Mouse (Mus musculus): ENCODE data around the gene Pola1. TPM values are rescaled to one million over a fixed set of nuclear protein-coding genes. Genes with fewer than 3 reads are reported as not detected.

Pola1 gene
- polyA plus RNA-seq, 1 experiment from 2014 or later = 25.0 TPM

GRCm38 (mm10) chrX:93288339-93288738, 343.6 kb downstream of the Pola1 start:
- peak overlapping the region; percentile 27 for H3K4me3 ChIP-seq (ENCODE audit: low read depth, low read length)
- H3K27ac ChIP-seq (ENCODE audit: low read depth) = no peak overlapping the region
- no peak for TF ChIP-seq CTCF (IDR thresholded peaks at IDR 0.05; ENCODE audit: low read depth)
- no peak for ATAC-seq (ENCODE audit: insufficient read depth)
- 14% methylated on average over 28 of the region's 37 CpGs for WGBS
- H3K4me2 ChIP-seq = peak overlapping the region; percentile 54
- peaks cover 93% of the 10 kb centered on the region for H3K27me3 ChIP-seq (ENCODE audit: insufficient read depth, low read length)
- H3K9me3 ChIP-seq (ENCODE audit: low read depth, low read length) = no peaks in the 10 kb centered on the region
- H3K36me3 ChIP-seq (ENCODE audit: insufficient read depth) = no peaks in the 10 kb centered on the region
- no peaks in the 10 kb centered on the region for H3K4me1 ChIP-seq (ENCODE audit: insufficient read depth)
- no peak for DNase-seq
- no peak overlapping the region for H3K9ac ChIP-seq

GRCm38 (mm10) chrX:93286291-93286893, 345.6 kb downstream of the Pola1 start, which contains the start of gene Arx:
Arx (plus strand) TSS chrX:93286445.
- TF ChIP-seq CTCF (IDR thresholded peaks at IDR 0.05; ENCODE audit: low read depth) = no peak
- peaks cover 93% of the 10 kb centered on the region for H3K27me3 ChIP-seq (ENCODE audit: insufficient read depth, low read length)
- H3K9ac ChIP-seq = no peak within 1 kb of the TSS
- ATAC-seq (ENCODE audit: insufficient read depth) = peak; percentile 96
- H3K36me3 ChIP-seq (ENCODE audit: insufficient read depth) = no peaks in the 10 kb centered on the region
- H3K9me3 ChIP-seq (ENCODE audit: low read depth, low read length) = no peaks in the 10 kb centered on the region
- no peak within 1 kb of the TSS for H3K4me2 ChIP-seq
- no peaks in the 10 kb centered on the region for H3K4me1 ChIP-seq (ENCODE audit: insufficient read depth)
- DNase-seq = peak; percentile 82
- WGBS = 8% methylated on average over 28 of the region's 31 CpGs
- H3K4me3 ChIP-seq (ENCODE audit: low read depth, low read length) = no peak within 1 kb of the TSS
- H3K27ac ChIP-seq (ENCODE audit: low read depth) = no peak within 1 kb of the TSS

GRCm38 (mm10) chrX:93285091-93285490, 346.9 kb downstream of the Pola1 start:
- H3K27ac ChIP-seq (ENCODE audit: low read depth) = no peak overlapping the region
- no peak for ATAC-seq (ENCODE audit: insufficient read depth)
- H3K9ac ChIP-seq = no peak overlapping the region
- no peak overlapping the region for H3K4me2 ChIP-seq
- no peak for DNase-seq
- peaks cover 87% of the 10 kb centered on the region for H3K27me3 ChIP-seq (ENCODE audit: insufficient read depth, low read length)
- no peak for TF ChIP-seq CTCF (IDR thresholded peaks at IDR 0.05; ENCODE audit: low read depth)
- no peak overlapping the region for H3K4me3 ChIP-seq (ENCODE audit: low read depth, low read length)
- 9% methylated on average over 10 of the region's 10 CpGs for WGBS
- H3K9me3 ChIP-seq (ENCODE audit: low read depth, low read length) = no peaks in the 10 kb centered on the region
- no peaks in the 10 kb centered on the region for H3K36me3 ChIP-seq (ENCODE audit: insufficient read depth)
- H3K4me1 ChIP-seq (ENCODE audit: insufficient read depth) = no peaks in the 10 kb centered on the region

- ATAC-seq (ENCODE audit: insufficient read depth) = no peak
- no peak for DNase-seq
- no peak for TF ChIP-seq CTCF (IDR thresholded peaks at IDR 0.05; ENCODE audit: low read depth)
- H3K36me3 ChIP-seq (ENCODE audit: insufficient read depth) = no peaks in the 10 kb centered on the region
- WGBS = 8% methylated on average over 5 of the region's 5 CpGs
- no peak overlapping the region for H3K9ac ChIP-seq
- peaks cover 54% of the 10 kb centered on the region for H3K27me3 ChIP-seq (ENCODE audit: insufficient read depth, low read length)
- H3K27ac ChIP-seq (ENCODE audit: low read depth) = no peak overlapping the region
- no peaks in the 10 kb centered on the region for H3K4me1 ChIP-seq (ENCODE audit: insufficient read depth)
- H3K9me3 ChIP-seq (ENCODE audit: low read depth, low read length) = no peaks in the 10 kb centered on the region
- no peak overlapping the region for H3K4me3 ChIP-seq (ENCODE audit: low read depth, low read length)
- H3K4me2 ChIP-seq = peak overlapping the region; percentile 37; the same call in 1 of the 2 replicates
Observed at GRCm38 (mm10) chrX:93281756-93282155, 350.2 kb downstream of the Pola1 start.

GRCm38 (mm10) chrX:93281028-93281723, 350.8 kb downstream of the Pola1 start:
- Histone ChIP-seq H3K9me3 (ENCODE audit: low read depth, low read length) (no peaks in the 10 kb centered on the region), H3K36me3 (ENCODE audit: insufficient read depth) (no peaks in the 10 kb centered on the region), H3K4me1 (ENCODE audit: insufficient read depth) (no peaks in the 10 kb centered on the region), H3K27me3 (ENCODE audit: insufficient read depth, low read length) (peaks cover 49% of the 10 kb centered on the region), H3K27ac (ENCODE audit: low read depth) (no peak overlapping the region), H3K4me2 (peak overlapping the region; percentile 37; the same call in 1 of the 2 replicates), H3K4me3 (ENCODE audit: low read depth, low read length) (no peak overlapping the region), H3K9ac (no peak overlapping the region)
- peak; percentile 60 for TF ChIP-seq CTCF (IDR thresholded peaks at IDR 0.05; ENCODE audit: low read depth)
- DNase-seq = peak; percentile 72
- 10% methylated on average over 23 of the region's 23 CpGs for WGBS
- peak; percentile 50; the same call in 1 of the 2 replicates for ATAC-seq (ENCODE audit: insufficient read depth)

- ATAC-seq (ENCODE audit: insufficient read depth) = no peak
- WGBS = 27% methylated on average over 6 of the region's 11 CpGs
- no peak for TF ChIP-seq CTCF (IDR thresholded peaks at IDR 0.05; ENCODE audit: low read depth)
Observed at GRCm38 (mm10) chrX:93279940-93280339, 352.0 kb downstream of the Pola1 start.

GRCm38 (mm10) chrX:93275689-93276088, 356.3 kb downstream of the Pola1 start:
- Histone ChIP-seq H3K9ac (no peak overlapping the region), H3K27ac (ENCODE audit: low read depth) (no peak overlapping the region), H3K4me2 (no peak overlapping the region), H3K27me3 (ENCODE audit: insufficient read depth, low read length) (0 out of 2 replicates have a peak, but pooled peaks cover 4% of the 10 kb centered on the region), H3K9me3 (ENCODE audit: low read depth, low read length) (no peaks in the 10 kb centered on the region), H3K4me3 (ENCODE audit: low read depth, low read length) (no peak overlapping the region), H3K36me3 (ENCODE audit: insufficient read depth) (no peaks in the 10 kb centered on the region), H3K4me1 (ENCODE audit: insufficient read depth) (no peaks in the 10 kb centered on the region)
- 29% methylated on average over 3 of the region's 3 CpGs for WGBS
- no peak for DNase-seq
- no peak for ATAC-seq (ENCODE audit: insufficient read depth)
- no peak for TF ChIP-seq CTCF (IDR thresholded peaks at IDR 0.05; ENCODE audit: low read depth)

More at GRCm38 (mm10) chrX:93279940-93280339, 352.0 kb downstream of the Pola1 start:
- H3K27ac ChIP-seq (ENCODE audit: low read depth) = no peak overlapping the region
- no peak for DNase-seq
- peaks cover 36% of the 10 kb centered on the region for H3K27me3 ChIP-seq (ENCODE audit: insufficient read depth, low read length)
- H3K4me3 ChIP-seq (ENCODE audit: low read depth, low read length) = no peak overlapping the region
- H3K36me3 ChIP-seq (ENCODE audit: insufficient read depth) = no peaks in the 10 kb centered on the region
- H3K9me3 ChIP-seq (ENCODE audit: low read depth, low read length) = no peaks in the 10 kb centered on the region
- H3K4me1 ChIP-seq (ENCODE audit: insufficient read depth) = no peaks in the 10 kb centered on the region
- H3K9ac ChIP-seq = no peak overlapping the region
- no peak overlapping the region for H3K4me2 ChIP-seq

Other genes starting within 250 kb of the Pola1 start
- gene Pcyt1b, start 22.7 kb upstream of the Pola1 start, polyA plus RNA-seq (2014; fragmentation: Nextera tagmentation; extraction: Ambion mirVana) = 1.1 and 1.5 TPM in 2 replicates
- 68.9 and 72.9 TPM in 2 replicates for gene Pdk3, start 200.0 kb upstream of the Pola1 start, polyA plus RNA-seq (2014; fragmentation: Nextera tagmentation; extraction: Ambion mirVana)

All from lung, embryonic 14.5 days (tissue).